Mouse (Mus musculus) MEL (cell line): Measurements from ENCODE around the gene Ptges3l. TPM values are rescaled to one million over a fixed set of nuclear protein-coding genes. Genes with fewer than 3 reads are reported as not detected.
A peak's percentile ranks its signal among the peaks of the same experiment; 100 is the strongest.

Experiments
- DNase-seq: peaks from one replicate; pipeline ENCODE4 v3.0.0; 2011; ENCODE audit warnings: low read depth, low spot score
- H3K27ac ChIP-seq: 2 replicates; pipeline ENCODE4 v1.5.1; 2012; ENCODE audit warnings: low read depth, mild to moderate bottlenecking, control low read depth, low read length, moderate library complexity; ENCODE audit not compliant: control insufficient read depth
- H3K27me3 ChIP-seq, 2 experiments: fragments of 150-350 bp in 1 of 2; sonication (generic) in 1 of 2; 2 replicates each; pipeline ENCODE4 v1.6.1; 2012; ENCODE audit warnings: low read length in 2 of 2, mild to moderate bottlenecking in 2 of 2, improper control_type of control experiment in 1 of 2, moderate library complexity in 1 of 2; ENCODE audit not compliant: insufficient read depth in 2 of 2, control insufficient read depth in 1 of 2
- H3K36me3 ChIP-seq, 2 experiments: 2 replicates each; pipeline ENCODE4 v1.6.1; 2012 to 2014; ENCODE audit warnings: low read length in 2 of 2, improper control_type of control experiment in 1 of 2, inconsistent platforms in 1 of 2, mild to moderate bottlenecking in 1 of 2; ENCODE audit not compliant: insufficient read depth in 2 of 2, control insufficient read depth in 1 of 2
- H3K4me1 ChIP-seq, 2 experiments: fragments of 150-350 bp in 1 of 2; sonication (generic) in 1 of 2; 2 replicates each; pipeline ENCODE4 v1.6.1; 2012; ENCODE audit warnings: low read length in 2 of 2, improper control_type of control experiment in 1 of 2, mild to moderate bottlenecking in 1 of 2; ENCODE audit not compliant: insufficient read depth in 2 of 2, control insufficient read depth in 1 of 2
- H3K4me3 ChIP-seq, 2 experiments: fragments of 150-350 bp in 1 of 2; sonication (generic) in 1 of 2; 2 replicates each; pipeline ENCODE4 v1.5.1; 2012; ENCODE audit warnings: low read depth in 2 of 2, low read length in 2 of 2, mild to moderate bottlenecking in 2 of 2, moderate library complexity in 2 of 2, control low read depth in 1 of 2, improper control_type of control experiment in 1 of 2; ENCODE audit not compliant: control insufficient read depth in 1 of 2, insufficient read depth in 1 of 2
- H3K79me2 ChIP-seq: 2 replicates; pipeline ENCODE4 v1.6.1; 2012; ENCODE audit warnings: mild to moderate bottlenecking, low read length, moderate library complexity; ENCODE audit not compliant: control insufficient read depth, poor library complexity, insufficient read depth
- H3K9ac ChIP-seq: 2 replicates; pipeline ENCODE4 v1.6.1; 2012; ENCODE audit warnings: low read depth, mild to moderate bottlenecking, control low read depth, low read length, moderate library complexity; ENCODE audit not compliant: control insufficient read depth, poor library complexity, severe bottlenecking
- H3K9me3 ChIP-seq: fragments of 150-350 bp; sonication (generic); replicated peaks from 2 replicates; pipeline ENCODE4 v1.6.1; 2012; ENCODE audit warnings: mild to moderate bottlenecking, low read length, improper control_type of control experiment, moderate library complexity; ENCODE audit not compliant: insufficient read depth
- CTCF ChIP-seq, 3 experiments: IDR thresholded peaks in 2 of 3; conservative IDR thresholded peaks in 1 of 3; 2 replicates each; pipeline ENCODE4 v1.5.1; 2011 to 2012; ENCODE audit warnings: low read length in 3 of 3, low read depth in 2 of 3, mild to moderate bottlenecking in 2 of 3, improper control_type of control experiment in 1 of 3, inconsistent platforms in 1 of 3, mixed read lengths in 1 of 3, moderate library complexity in 1 of 3; ENCODE audit not compliant: control insufficient read depth in 1 of 3, insufficient read depth in 1 of 3, poor library complexity in 1 of 3, severe bottlenecking in 1 of 3
- EP300 ChIP-seq, 2 experiments: IDR thresholded peaks; 2 replicates each; pipeline ENCODE4 v1.6.1; 2011; ENCODE audit warnings: improper control_type of control experiment in 2 of 2, low read length in 2 of 2, low read depth in 1 of 2, mild to moderate bottlenecking in 1 of 2
- ETS1 ChIP-seq: IDR thresholded peaks from 2 replicates; pipeline ENCODE4 v1.6.1; 2012; ENCODE audit warnings: low read depth, mild to moderate bottlenecking, inconsistent platforms, low read length, improper control_type of control experiment, moderate library complexity
- HCFC1 ChIP-seq: IDR thresholded peaks from 2 replicates; pipeline ENCODE4 v1.6.1; 2012; ENCODE audit warnings: low read depth, mild to moderate bottlenecking, inconsistent platforms, low read length, improper control_type of control experiment, moderate library complexity
- MAFK ChIP-seq: IDR thresholded peaks from 2 replicates; pipeline ENCODE4 v1.6.1; 2011; ENCODE audit warnings: low read depth, mild to moderate bottlenecking, low read length, improper control_type of control experiment, borderline replicate concordance
- POLR2AphosphoS2 ChIP-seq: IDR thresholded peaks from 2 replicates; pipeline ENCODE4 v1.6.1; 2011; ENCODE audit warnings: low read length, improper control_type of control experiment
- RAD21 ChIP-seq: IDR thresholded peaks from 2 replicates; pipeline ENCODE4 v1.6.1; 2011; ENCODE audit warnings: mild to moderate bottlenecking, low read depth, low read length, improper control_type of control experiment
- SIN3A ChIP-seq: IDR thresholded peaks from 2 replicates; pipeline ENCODE4 v1.6.1; 2012; ENCODE audit warnings: low read length, improper control_type of control experiment, inconsistent platforms
- UBTF ChIP-seq: IDR thresholded peaks from 2 replicates; pipeline ENCODE4 v1.6.1; 2012; ENCODE audit warnings: low read depth, mild to moderate bottlenecking, inconsistent platforms, low read length, improper control_type of control experiment, moderate library complexity, borderline replicate concordance; ENCODE audit not compliant: insufficient read depth
- USF1 ChIP-seq: IDR thresholded peaks from 2 replicates; pipeline ENCODE4 v1.6.1; 2014; ENCODE audit warnings: low read depth, mild to moderate bottlenecking, inconsistent platforms, low read length, improper control_type of control experiment, moderate library complexity
- USF2 ChIP-seq, 2 experiments: IDR thresholded peaks; 2 replicates each; pipeline ENCODE4 v1.6.1; 2011 to 2012; ENCODE audit warnings: improper control_type of control experiment in 2 of 2, low read length in 2 of 2, borderline replicate concordance in 1 of 2, inconsistent platforms in 1 of 2, low read depth in 1 of 2, mild to moderate bottlenecking in 1 of 2; ENCODE audit not compliant: insufficient read depth in 1 of 2
- ZC3H11A ChIP-seq: IDR thresholded peaks from 2 replicates; pipeline ENCODE4 v1.6.1; 2012; ENCODE audit warnings: low read depth, mild to moderate bottlenecking, inconsistent platforms, low read length, improper control_type of control experiment
- ZKSCAN1 ChIP-seq: IDR thresholded peaks from 2 replicates; pipeline ENCODE4 v1.6.1; 2012; ENCODE audit warnings: low read depth, mild to moderate bottlenecking, inconsistent platforms, low read length, improper control_type of control experiment, moderate library complexity
- ZMIZ1 ChIP-seq: IDR thresholded peaks from 2 replicates; pipeline ENCODE4 v1.6.1; 2012; ENCODE audit warnings: low read depth, mild to moderate bottlenecking, inconsistent platforms, low read length, improper control_type of control experiment, moderate library complexity
- polyA plus RNA-seq, 2 experiments: library from polyadenylated mRNA; stranded (reverse) in 1 of 2; unstranded in 1 of 2; fragments of >175 nt in 1 of 2; fragments of >200 nt in 1 of 2; gene quantifications; 2 replicates each; pipeline versions ENCODE4 v1.2.1 to v1.2.4; 2012; ENCODE audit warnings: low replicate concordance in 2 of 2, low read depth in 1 of 2; ENCODE audit not compliant: insufficient read length in 2 of 2, insufficient read depth in 1 of 2, missing spikeins in 1 of 2
- total RNA-seq: library from RNA; depleted of rRNA; stranded (reverse); fragments of 300-350 nt; gene quantifications from 2 replicates; pipeline ENCODE4 v1.2.3, GENCODE M21; 2012

The Ptges3l gene
- total and polyA plus RNA-seq, 3 experiments = 1.4 to 2.3 TPM; not detected in 1

- H3K27me3 ChIP-seq = no peaks in the 10 kb centered on the region
- H3K9ac ChIP-seq = no peak overlapping the region
- H3K4me3 ChIP-seq = no peak overlapping the region
- no peaks in the 10 kb centered on the region for H3K9me3 ChIP-seq
- no peaks in the 10 kb centered on the region; the same call in 1 of the 2 replicates for H3K79me2 ChIP-seq
- H3K36me3 ChIP-seq = peaks cover 2 to 21% of the 10 kb centered on the region in 2 experiments
- no peak overlapping the region for H3K27ac ChIP-seq
- TF ChIP-seq USF2 (IDR thresholded peaks at IDR 0.05; ENCODE audit: borderline replicate concordance in 1 of 2, insufficient read depth in 1 of 2, low read depth in 1 of 2, low read length in 2 of 2) (no peak), UBTF (no peak), HCFC1 (no peak), SIN3A (no peak)
- peaks cover 12 to 25% of the 10 kb centered on the region in 2 experiments for H3K4me1 ChIP-seq
- no peak for DNase-seq
Observed at GRCm38 (mm10) chr11:101460321-101460720, 35.2 kb upstream of the Ptges3l start.

DNA sequence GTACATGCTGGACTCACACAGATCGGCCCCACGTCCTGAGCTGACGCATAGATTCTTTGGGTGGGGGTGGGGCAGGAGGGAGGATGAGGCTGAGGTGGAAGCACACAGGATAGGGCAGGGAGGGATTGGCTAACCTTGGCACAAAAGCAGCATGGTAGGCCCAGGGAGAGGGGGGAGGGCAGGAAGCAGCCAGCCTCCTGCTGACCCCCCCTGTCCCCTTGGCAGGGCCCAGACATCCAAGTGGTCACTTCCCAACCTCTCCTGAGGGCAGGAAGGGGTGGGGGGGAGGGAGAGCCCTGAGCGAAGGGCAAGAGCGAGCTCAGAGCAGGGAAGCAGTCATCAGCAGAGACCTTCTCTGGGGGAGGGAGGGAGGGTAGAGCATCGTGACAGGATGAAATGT lies 34.6 kb upstream of the Ptges3l start:
- Histone ChIP-seq H3K9ac (no peak overlapping the region), H3K79me2 (no peaks in the 10 kb centered on the region; the same call in 1 of the 2 replicates), H3K9me3 (no peaks in the 10 kb centered on the region), H3K27ac (no peak overlapping the region), H3K36me3 (peaks cover 2 to 21% of the 10 kb centered on the region in 2 experiments), H3K4me1 (peaks cover 12 to 23% of the 10 kb centered on the region in 2 experiments), H3K27me3 (no peaks in the 10 kb centered on the region), H3K4me3 (no peak overlapping the region)
- DNase-seq = no peak
- TF ChIP-seq UBTF (no peak), USF1 (no peak), ZC3H11A (no peak), ETS1 (no peak), SIN3A (no peak), RAD21 (no peak), EP300 (IDR thresholded peaks at IDR 0.05; ENCODE audit: low read depth in 1 of 2, low read length in 2 of 2) (no peak), CTCF (IDR thresholded peaks at IDR 0.05 in 2 of 3, conservative IDR thresholded peaks at IDR 0.05 in 1 of 3; ENCODE audit: control insufficient read depth in 1 of 3, insufficient read depth in 1 of 3, low read depth in 2 of 3, low read length in 3 of 3, poor library complexity in 1 of 3, severe bottlenecking in 1 of 3) (no peak)

DNA sequence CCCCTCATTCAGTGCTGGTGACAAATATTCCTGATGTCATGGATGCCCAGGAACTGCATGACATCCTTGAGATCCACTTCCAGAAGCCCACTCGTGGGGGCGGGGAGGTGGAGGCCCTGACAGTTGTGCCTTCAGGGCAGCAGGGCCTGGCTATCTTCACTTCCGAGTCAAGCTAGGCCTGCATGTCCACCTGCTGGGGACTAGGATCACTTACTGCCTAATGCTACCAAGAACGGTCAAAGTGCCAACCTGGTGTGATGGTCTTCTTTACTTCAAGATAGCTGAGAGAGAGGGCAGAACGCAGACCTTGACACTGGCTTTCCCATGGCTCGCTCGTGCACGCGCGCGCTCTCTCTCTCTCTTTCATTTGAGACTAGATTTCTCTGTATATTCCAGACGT lies 33.1 kb upstream of the Ptges3l start:
- Histone ChIP-seq H3K27me3 (no peaks in the 10 kb centered on the region), H3K27ac (no peak overlapping the region), H3K79me2 (no peaks in the 10 kb centered on the region), H3K36me3 (peaks cover 2 to 8% of the 10 kb centered on the region in 2 experiments), H3K4me1 (peaks cover 6 to 8% of the 10 kb centered on the region in 2 experiments; a peak in 3 of 4 replicates), H3K9me3 (no peaks in the 10 kb centered on the region), H3K4me3 (no peak overlapping the region), H3K9ac (no peak overlapping the region)
- no peak for TF ChIP-seq ZKSCAN1
- 0 out of 2 replicates have a peak, but pooled peaks have one; percentile 4 for TF ChIP-seq ZMIZ1
- peak; percentile 58; the same call in 1 of the 2 replicates for TF ChIP-seq POLR2AphosphoS2
- no peak for TF ChIP-seq MAFK
- no peak for DNase-seq
